Mouse (Mus musculus): ENCODE results near the gene Ppp1cc. TPM values are rescaled to one million over a fixed set of nuclear protein-coding genes. Genes with fewer than 3 reads are reported as not detected.
"Not testable (repeated sequence)": the region's sequence is repeated elsewhere in the genome, so short reads cannot be mapped to it uniquely, and the experiment has no call there.

Ppp1cc gene
- polyA plus RNA-seq, 1 experiment, result 410 TPM

- Histone ChIP-seq H3K4me3 (replicated peaks; ENCODE audit: insufficient read depth, low read depth, low read length) (no peak overlapping the region), H3K4me1 (ENCODE audit: control insufficient read depth, insufficient read depth, low read length) (peaks cover 14% of the 10 kb centered on the region; the same call in 1 of the 2 replicates), H3K27me3 (ENCODE audit: control insufficient read depth, insufficient read depth, low read length) (no peaks in the 10 kb centered on the region), H3K27ac (ENCODE audit: insufficient read depth, low read length) (no peak overlapping the region)
- TF ChIP-seq CTCF (IDR thresholded peaks at IDR 0.05; ENCODE audit: borderline replicate concordance, insufficient read depth, low read depth, low read length) (no peak), POLR2A (IDR thresholded peaks at IDR 0.05; ENCODE audit: borderline replicate concordance, insufficient read depth, low read length) (no peak)
- WGBS, result 69% methylated on average over 1 of the region's 1 CpGs
- DNase-seq, result no peak
Observed at GRCm38 (mm10) chr5:122148107-122148506, 10.0 kb upstream of the Ppp1cc start.

GRCm38 (mm10) chr5:122149259-122149658 is 8.8 kb upstream of the Ppp1cc start:
- H3K4me3 ChIP-seq (replicated peaks; ENCODE audit: insufficient read depth, low read depth, low read length), result no peak overlapping the region
- no peaks in the 10 kb centered on the region for H3K27me3 ChIP-seq (ENCODE audit: control insufficient read depth, insufficient read depth, low read length)
- WGBS, result 85% methylated on average over 4 of the region's 4 CpGs
- no peak for TF ChIP-seq POLR2A (IDR thresholded peaks at IDR 0.05; ENCODE audit: borderline replicate concordance, insufficient read depth, low read length)
- no peak for TF ChIP-seq CTCF (IDR thresholded peaks at IDR 0.05; ENCODE audit: borderline replicate concordance, insufficient read depth, low read depth, low read length)
- DNase-seq, result no peak
- H3K27ac ChIP-seq (ENCODE audit: insufficient read depth, low read length), result no peak overlapping the region
- H3K4me1 ChIP-seq (ENCODE audit: control insufficient read depth, insufficient read depth, low read length), result peaks cover 8% of the 10 kb centered on the region; the same call in 1 of the 2 replicates

- H3K4me3 ChIP-seq (replicated peaks; ENCODE audit: insufficient read depth, low read depth, low read length); H3K27me3 ChIP-seq (ENCODE audit: control insufficient read depth, insufficient read depth, low read length); H3K27ac ChIP-seq (ENCODE audit: insufficient read depth, low read length); H3K4me1 ChIP-seq (ENCODE audit: control insufficient read depth, insufficient read depth, low read length); DNase-seq: not testable (repeated sequence)
- 82% methylated on average over 5 of the region's 5 CpGs for whole genome bisulfite sequencing
Observed at GRCm38 (mm10) chr5:122152508-122152907, 5.6 kb upstream of the Ppp1cc start.

GRCm38 (mm10) chr5:122154006-122154405 is 4.1 kb upstream of the Ppp1cc start:
- no peak overlapping the region for H3K27ac ChIP-seq (ENCODE audit: insufficient read depth, low read length)
- no peaks in the 10 kb centered on the region for H3K4me1 ChIP-seq (ENCODE audit: control insufficient read depth, insufficient read depth, low read length)
- no peak overlapping the region for H3K4me3 ChIP-seq (replicated peaks; ENCODE audit: insufficient read depth, low read depth, low read length)
- H3K27me3 ChIP-seq (ENCODE audit: control insufficient read depth, insufficient read depth, low read length), result no peaks in the 10 kb centered on the region
- TF ChIP-seq CTCF (IDR thresholded peaks at IDR 0.05; ENCODE audit: borderline replicate concordance, insufficient read depth, low read depth, low read length) (no peak), POLR2A (IDR thresholded peaks at IDR 0.05; ENCODE audit: borderline replicate concordance, insufficient read depth, low read length) (no peak)
- WGBS, result 53% methylated on average over 11 of the region's 14 CpGs
- no peak for DNase-seq

- TF ChIP-seq CTCF (IDR thresholded peaks at IDR 0.05; ENCODE audit: borderline replicate concordance, insufficient read depth, low read depth, low read length) (no peak), POLR2A (IDR thresholded peaks at IDR 0.05; ENCODE audit: borderline replicate concordance, insufficient read depth, low read length) (no peak)
- 79% methylated on average over 3 of the region's 3 CpGs for WGBS
- Histone ChIP-seq H3K27me3 (ENCODE audit: control insufficient read depth, insufficient read depth, low read length) (no peaks in the 10 kb centered on the region), H3K4me1 (ENCODE audit: control insufficient read depth, insufficient read depth, low read length) (no peaks in the 10 kb centered on the region), H3K27ac (ENCODE audit: insufficient read depth, low read length) (no peak overlapping the region), H3K4me3 (replicated peaks; ENCODE audit: insufficient read depth, low read depth, low read length) (no peak overlapping the region)
- no peak for DNase-seq
Observed at GRCm38 (mm10) chr5:122154782-122155181, 3.3 kb upstream of the Ppp1cc start.

GRCm38 (mm10) chr5:122155613-122156012 is 2.5 kb upstream of the Ppp1cc start:
- no peaks in the 10 kb centered on the region for H3K4me1 ChIP-seq (ENCODE audit: control insufficient read depth, insufficient read depth, low read length)
- no peaks in the 10 kb centered on the region for H3K27me3 ChIP-seq (ENCODE audit: control insufficient read depth, insufficient read depth, low read length)
- no peak overlapping the region for H3K4me3 ChIP-seq (replicated peaks; ENCODE audit: insufficient read depth, low read depth, low read length)
- no peak for DNase-seq
- no peak overlapping the region for H3K27ac ChIP-seq (ENCODE audit: insufficient read depth, low read length)
- TF ChIP-seq CTCF (IDR thresholded peaks at IDR 0.05; ENCODE audit: borderline replicate concordance, insufficient read depth, low read depth, low read length), result no peak
- TF ChIP-seq POLR2A (IDR thresholded peaks at IDR 0.05; ENCODE audit: borderline replicate concordance, insufficient read depth, low read length), result no peak

- no peak for TF ChIP-seq CTCF (IDR thresholded peaks at IDR 0.05; ENCODE audit: borderline replicate concordance, insufficient read depth, low read depth, low read length)
- no peak for TF ChIP-seq POLR2A (IDR thresholded peaks at IDR 0.05; ENCODE audit: borderline replicate concordance, insufficient read depth, low read length)
- DNase-seq, result no peak
- peaks cover 3% of the 10 kb centered on the region; the same call in 1 of the 2 replicates for H3K4me1 ChIP-seq (ENCODE audit: control insufficient read depth, insufficient read depth, low read length)
- H3K4me3 ChIP-seq (replicated peaks; ENCODE audit: insufficient read depth, low read depth, low read length), result no peak overlapping the region
- H3K27me3 ChIP-seq (ENCODE audit: control insufficient read depth, insufficient read depth, low read length), result no peaks in the 10 kb centered on the region
- H3K27ac ChIP-seq (ENCODE audit: insufficient read depth, low read length), result no peak overlapping the region
- 57% methylated on average over 2 of the region's 2 CpGs for WGBS
Observed at GRCm38 (mm10) chr5:122156486-122156885, 1.6 kb upstream of the Ppp1cc start.

- WGBS, result under 1% methylated on average over 41 of the region's 42 CpGs
- TF ChIP-seq POLR2A (IDR thresholded peaks at IDR 0.05; ENCODE audit: borderline replicate concordance, insufficient read depth, low read length), result 0 out of 2 replicates have a peak, but pooled peaks have one; percentile 7
- no peak for TF ChIP-seq CTCF (IDR thresholded peaks at IDR 0.05; ENCODE audit: borderline replicate concordance, insufficient read depth, low read depth, low read length)
- no peaks in the 10 kb centered on the region for H3K27me3 ChIP-seq (ENCODE audit: control insufficient read depth, insufficient read depth, low read length)
- H3K4me1 ChIP-seq (ENCODE audit: control insufficient read depth, insufficient read depth, low read length), result peaks cover 22% of the 10 kb centered on the region
- H3K27ac ChIP-seq (ENCODE audit: insufficient read depth, low read length), result peak overlapping the region; percentile 80
- H3K4me3 ChIP-seq (replicated peaks; ENCODE audit: insufficient read depth, low read depth, low read length), result peak overlapping the region; percentile 92
- peak in 1 of 2 experiments; percentile 61 for DNase-seq
Observed at GRCm38 (mm10) chr5:122158557-122159515, 758 bp downstream of the Ppp1cc start.

All from cerebellum, adult 2 months (tissue).